Mouse (Mus musculus): ENCODE measurements around the gene Drd4. TPM values are rescaled to one million over a fixed set of nuclear protein-coding genes. Genes with fewer than 3 reads are reported as not detected.

The Drd4 gene
- total and polyA plus RNA-seq, 3 experiments, result not detected

- Histone ChIP-seq H3K4me3 (ENCODE audit: control insufficient read depth in 1 of 2, insufficient read depth in 1 of 2, low read depth in 2 of 2, low read length in 2 of 2) (no peak overlapping the region), H3K36me3 (ENCODE audit: control insufficient read depth in 1 of 2, insufficient read depth in 2 of 2, low read length in 2 of 2) (no peaks in the 10 kb centered on the region), H3K79me2 (ENCODE audit: control insufficient read depth, insufficient read depth, low read length, poor library complexity) (no peaks in the 10 kb centered on the region), H3K27me3 (ENCODE audit: control insufficient read depth in 1 of 2, insufficient read depth in 2 of 2, low read length in 2 of 2) (peaks cover 0 to 4% of the 10 kb centered on the region in 2 experiments; a peak in 3 of 4 replicates), H3K4me1 (ENCODE audit: control insufficient read depth in 1 of 2, insufficient read depth in 2 of 2, low read length in 2 of 2) (no peaks in the 10 kb centered on the region), H3K9ac (ENCODE audit: control insufficient read depth, low read depth, low read length, poor library complexity, severe bottlenecking) (no peak overlapping the region), H3K9me3 (replicated peaks; ENCODE audit: insufficient read depth, low read length) (no peaks in the 10 kb centered on the region), H3K27ac (ENCODE audit: control insufficient read depth, low read depth, low read length) (no peak overlapping the region)
- TF ChIP-seq MXI1 (IDR thresholded peaks at IDR 0.05; ENCODE audit: low read depth, low read length) (no peak), POLR2AphosphoS2 (IDR thresholded peaks at IDR 0.05; ENCODE audit: low read length) (no peak), CTCF (IDR thresholded peaks at IDR 0.05 in 2 of 3, conservative IDR thresholded peaks at IDR 0.05 in 1 of 3; ENCODE audit: control insufficient read depth in 1 of 3, insufficient read depth in 1 of 3, low read depth in 2 of 3, low read length in 3 of 3, poor library complexity in 1 of 3, severe bottlenecking in 1 of 3) (no peak), BHLHE40 (IDR thresholded peaks at IDR 0.05; ENCODE audit: borderline replicate concordance, low read depth, low read length) (no peak), KAT2A (conservative IDR thresholded peaks at IDR 0.05; ENCODE audit: low read depth, low read length) (no peak), MAX (IDR thresholded peaks at IDR 0.05; ENCODE audit: low read length) (no peak), POLR2A (IDR thresholded peaks at IDR 0.05; ENCODE audit: control insufficient read depth in 1 of 2, insufficient read depth in 1 of 2, low read depth in 1 of 2, low read length in 2 of 2, poor library complexity in 1 of 2) (no peak), USF2 (IDR thresholded peaks at IDR 0.05; ENCODE audit: borderline replicate concordance in 1 of 2, insufficient read depth in 1 of 2, low read depth in 1 of 2, low read length in 2 of 2) (no peak), POLR2AphosphoS5 (IDR thresholded peaks at IDR 0.05; ENCODE audit: borderline replicate concordance, low read depth, low read length) (no peak), GABPA (IDR thresholded peaks at IDR 0.05; ENCODE audit: low read depth, low read length) (no peak), MYB (IDR thresholded peaks at IDR 0.05; ENCODE audit: low read depth, low read length) (no peak), SIN3A (IDR thresholded peaks at IDR 0.05; ENCODE audit: low read length) (no peak), ZNF384 (IDR thresholded peaks at IDR 0.05; ENCODE audit: low read depth, low read length) (no peak), UBTF (IDR thresholded peaks at IDR 0.05; ENCODE audit: borderline replicate concordance, insufficient read depth, low read depth, low read length) (no peak), E2F4 (IDR thresholded peaks at IDR 0.05; ENCODE audit: borderline replicate concordance, low read depth, low read length) (no peak), NRF1 (IDR thresholded peaks at IDR 0.05; ENCODE audit: insufficient read depth, low read depth, low read length, poor library complexity, severe bottlenecking) (no peak)
- no peak for DNase-seq (ENCODE audit: low read depth, low spot score)
These were observed 50.0 kb downstream of the Drd4 start for GRCm38 (mm10) chr7:141341689-141342226.

GRCm38 (mm10) chr7:141343230-141343629 is 51.4 kb downstream of the Drd4 start:
- Histone ChIP-seq H3K79me2 (ENCODE audit: control insufficient read depth, insufficient read depth, low read length, poor library complexity) (no peaks in the 10 kb centered on the region), H3K27ac (ENCODE audit: control insufficient read depth, low read depth, low read length) (no peak overlapping the region), H3K4me1 (ENCODE audit: control insufficient read depth in 1 of 2, insufficient read depth in 2 of 2, low read length in 2 of 2) (no peaks in the 10 kb centered on the region), H3K36me3 (ENCODE audit: control insufficient read depth in 1 of 2, insufficient read depth in 2 of 2, low read length in 2 of 2) (no peaks in the 10 kb centered on the region), H3K4me3 (ENCODE audit: control insufficient read depth in 1 of 2, insufficient read depth in 1 of 2, low read depth in 2 of 2, low read length in 2 of 2) (no peak overlapping the region), H3K9ac (ENCODE audit: control insufficient read depth, low read depth, low read length, poor library complexity, severe bottlenecking) (no peak overlapping the region), H3K27me3 (ENCODE audit: control insufficient read depth in 1 of 2, insufficient read depth in 2 of 2, low read length in 2 of 2) (peaks cover 0 to 4% of the 10 kb centered on the region in 2 experiments; a peak in 3 of 4 replicates), H3K9me3 (replicated peaks; ENCODE audit: insufficient read depth, low read length) (no peaks in the 10 kb centered on the region)
- TF ChIP-seq GATA1 (IDR thresholded peaks at IDR 0.05; ENCODE audit: low read depth, low read length) (no peak), TAL1 (IDR thresholded peaks at IDR 0.05; ENCODE audit: low read length) (no peak), RAD21 (IDR thresholded peaks at IDR 0.05; ENCODE audit: low read depth, low read length) (no peak)
- DNase-seq (ENCODE audit: low read depth, low spot score), result no peak
